Mouse (Mus musculus) limb, embryonic 12.5 days (tissue): ENCODE results near the gene Ptprs. TPM values are rescaled to one million over a fixed set of nuclear protein-coding genes. Genes with fewer than 3 reads are reported as not detected.
A peak's percentile ranks its signal among the peaks of the same experiment; 100 is the strongest.

Source experiments
- ATAC-seq: fragments of 200-750 bp; cut with Nextera tagmentation; 2 replicates; pipeline ENCODE4 v1.8.0; 2017; ENCODE audit warnings: low read depth, moderate TSS enrichment; ENCODE audit not compliant: insufficient number of reproducible peaks, insufficient read depth, low FRiP score, low TSS enrichment
- H3K27ac ChIP-seq: fragments of 300-500 bp; sonication (generic); 2 replicates; pipeline ENCODE4 v1.5.1; 2016; ENCODE audit warnings: mild to moderate bottlenecking, moderate library complexity
- H3K27me3 ChIP-seq: fragments of 300-500 bp; sonication (generic); 2 replicates; pipeline ENCODE4 v1.6.1; 2016; ENCODE audit warnings: mild to moderate bottlenecking, moderate library complexity
- H3K36me3 ChIP-seq: fragments of 300-500 bp; sonication (generic); 2 replicates; pipeline ENCODE4 v1.6.1; 2016; ENCODE audit warnings: mild to moderate bottlenecking, moderate library complexity
- H3K4me1 ChIP-seq: fragments of 300-500 bp; sonication (generic); replicated peaks from 2 replicates; pipeline ENCODE4 v1.6.1; 2016
- H3K4me2 ChIP-seq: fragments of 300-500 bp; sonication (generic); 2 replicates; pipeline ENCODE4 v1.6.1; 2016; ENCODE audit warnings: mild to moderate bottlenecking, moderate library complexity
- H3K4me3 ChIP-seq: fragments of 300-500 bp; sonication (generic); replicated peaks from 2 replicates; pipeline ENCODE4 v1.5.1; 2016; ENCODE audit warnings: mild to moderate bottlenecking
- H3K9ac ChIP-seq: fragments of 300-500 bp; sonication (generic); replicated peaks from 2 replicates; pipeline ENCODE4 v1.6.1; 2016; ENCODE audit warnings: mild to moderate bottlenecking, moderate library complexity
- H3K9me3 ChIP-seq: fragments of 300-500 bp; sonication (generic); 2 replicates; pipeline ENCODE4 v1.6.1; 2016; ENCODE audit warnings: mild to moderate bottlenecking, moderate library complexity
- WGBS: fragments of 180-500 bp; shearing (Covaris S2); methylation state at CpG from one replicate; pipeline ENCODE4 v1.1.7; 2016; 5-methylcytosine and 5-hydroxymethylcytosine counted together
- polyA plus RNA-seq: library from polyadenylated mRNA; unstranded; fragments of >200 nt; fragmentation: Nextera tagmentation; extraction: Ambion mirVana; gene quantifications from 2 replicates; pipeline ENCODE4 v1.2.1, GENCODE M21; 2016

The Ptprs gene
- polyA plus RNA-seq, 1 experiment from 2014 or later: 113 TPM

DNA sequence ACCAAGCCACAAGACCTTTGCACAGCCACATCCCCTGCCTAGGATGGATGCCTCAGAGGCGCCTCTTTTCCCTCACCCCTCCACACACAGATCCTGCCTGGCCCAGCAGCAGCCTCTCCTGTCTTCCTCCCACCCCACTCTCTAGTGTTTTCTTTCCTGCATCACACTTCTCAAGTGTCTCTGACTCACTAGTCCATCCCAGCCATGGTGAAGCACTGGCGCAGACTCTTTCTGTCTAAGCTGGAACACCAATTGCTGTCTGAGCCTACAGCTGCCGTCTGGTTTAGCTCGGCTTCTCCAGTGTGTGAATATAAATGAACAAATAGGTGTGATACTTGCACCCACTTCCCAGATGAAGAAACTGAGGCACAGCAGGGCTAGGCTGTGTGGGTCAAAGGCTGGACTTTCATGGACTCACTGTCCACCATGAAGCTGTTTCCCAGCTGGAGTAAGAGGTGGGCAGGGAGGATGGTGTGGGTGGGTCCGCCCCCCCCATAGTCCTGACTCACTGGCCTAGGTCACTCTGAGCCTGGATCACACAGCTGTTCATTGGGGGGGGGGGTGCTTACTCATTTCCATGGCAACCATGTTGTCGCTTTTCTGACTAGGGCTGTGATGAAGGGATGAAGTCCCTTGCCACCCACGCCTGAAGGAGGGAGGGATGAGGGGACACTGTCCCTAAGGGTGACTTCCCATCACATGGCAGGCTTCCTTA lies 14.3 kb upstream of the Ptprs start:
- Histone ChIP-seq H3K9ac (no peak overlapping the region), H3K4me1 (peaks cover 12% of the 10 kb centered on the region), H3K4me2 (no peak overlapping the region), H3K36me3 (no peaks in the 10 kb centered on the region), H3K9me3 (peaks cover 51% of the 10 kb centered on the region), H3K27me3 (no peaks in the 10 kb centered on the region), H3K4me3 (no peak overlapping the region), H3K27ac (no peak overlapping the region)
- no peak for ATAC-seq
- WGBS: 88% methylated on average over 7 of the region's 7 CpGs

DNA sequence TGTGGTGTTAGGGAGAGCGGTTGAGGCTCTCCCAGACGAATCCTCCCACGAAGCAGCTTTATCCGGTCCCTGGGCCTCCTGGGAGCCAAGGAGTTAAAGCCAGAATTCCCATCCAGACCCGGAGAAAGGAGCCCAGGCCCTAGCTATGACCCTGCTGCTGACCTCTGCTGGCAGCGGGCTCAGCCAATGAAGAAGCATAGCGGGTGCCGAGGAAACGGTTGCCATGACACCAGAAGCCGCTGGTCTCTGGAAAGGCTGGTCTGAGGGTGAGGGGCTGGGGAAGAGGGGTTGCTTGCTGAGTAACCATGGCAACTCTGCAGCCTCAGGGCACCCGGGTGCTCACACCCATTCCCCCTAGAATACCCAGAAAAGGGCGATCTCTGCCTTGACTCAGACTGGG lies 11.7 kb upstream of the Ptprs start:
- H3K36me3 ChIP-seq: no peaks in the 10 kb centered on the region
- H3K4me2 ChIP-seq: peak overlapping the region; percentile 33
- 8% methylated on average over 12 of the region's 12 CpGs for WGBS
- peaks cover 12% of the 10 kb centered on the region for H3K4me1 ChIP-seq
- H3K4me3 ChIP-seq: no peak overlapping the region
- H3K27me3 ChIP-seq: no peaks in the 10 kb centered on the region
- peaks cover 27% of the 10 kb centered on the region for H3K9me3 ChIP-seq
- ATAC-seq: 0 out of 2 replicates have a peak, but pooled peaks have one; percentile 12
- no peak overlapping the region for H3K27ac ChIP-seq
- no peak overlapping the region for H3K9ac ChIP-seq

DNA sequence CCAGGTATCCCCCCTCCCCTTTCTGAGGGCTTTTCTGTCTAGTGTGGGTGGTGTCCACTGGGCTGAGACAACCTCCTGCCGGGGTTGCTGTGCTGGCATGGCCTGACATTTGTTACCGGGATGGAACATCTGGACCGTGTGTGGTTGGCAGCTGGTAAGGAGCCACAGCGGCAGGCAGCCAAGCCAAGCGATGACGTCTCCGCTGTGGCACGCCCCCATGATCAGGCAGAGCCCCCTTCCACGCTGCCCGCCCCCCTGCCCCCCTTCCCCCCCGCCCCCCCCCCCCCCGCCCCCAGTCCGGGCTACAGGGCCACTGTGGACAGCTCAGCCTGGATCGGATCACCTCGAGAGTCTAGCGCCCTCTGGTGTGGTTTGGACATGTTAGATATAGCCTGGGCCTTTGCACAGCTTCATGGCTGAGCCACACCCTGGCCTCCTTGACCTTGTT lies 11.2 kb upstream of the Ptprs start:
- H3K36me3 ChIP-seq: no peaks in the 10 kb centered on the region
- WGBS: 7% methylated on average over 11 of the region's 16 CpGs
- H3K27me3 ChIP-seq: no peaks in the 10 kb centered on the region
- H3K4me1 ChIP-seq: peaks cover 12% of the 10 kb centered on the region
- no peak overlapping the region for H3K4me3 ChIP-seq
- peak; percentile 69 for ATAC-seq
- H3K27ac ChIP-seq: no peak overlapping the region
- H3K9ac ChIP-seq: no peak overlapping the region
- peak overlapping the region; percentile 33 for H3K4me2 ChIP-seq
- peaks cover 21% of the 10 kb centered on the region for H3K9me3 ChIP-seq

DNA sequence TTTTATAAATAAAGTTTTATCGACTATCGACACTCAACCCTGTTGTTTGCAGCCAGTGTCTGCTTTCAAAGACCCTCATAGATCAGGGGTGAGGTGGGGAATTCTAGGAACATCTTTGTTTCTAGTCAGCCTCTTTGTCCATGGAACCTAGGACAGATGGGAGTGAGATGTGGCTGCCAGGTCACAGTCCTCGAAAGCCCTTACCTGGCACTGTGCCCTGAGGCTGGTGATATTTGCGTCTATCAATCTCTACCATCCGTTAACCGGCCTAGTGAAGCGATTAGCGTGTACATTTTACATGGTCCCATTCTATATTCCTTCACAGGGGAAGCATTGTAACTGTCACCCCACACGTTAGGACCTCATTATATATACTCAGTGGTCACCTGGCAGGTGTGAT lies 9.6 kb upstream of the Ptprs start:
- no peak for ATAC-seq

DNA sequence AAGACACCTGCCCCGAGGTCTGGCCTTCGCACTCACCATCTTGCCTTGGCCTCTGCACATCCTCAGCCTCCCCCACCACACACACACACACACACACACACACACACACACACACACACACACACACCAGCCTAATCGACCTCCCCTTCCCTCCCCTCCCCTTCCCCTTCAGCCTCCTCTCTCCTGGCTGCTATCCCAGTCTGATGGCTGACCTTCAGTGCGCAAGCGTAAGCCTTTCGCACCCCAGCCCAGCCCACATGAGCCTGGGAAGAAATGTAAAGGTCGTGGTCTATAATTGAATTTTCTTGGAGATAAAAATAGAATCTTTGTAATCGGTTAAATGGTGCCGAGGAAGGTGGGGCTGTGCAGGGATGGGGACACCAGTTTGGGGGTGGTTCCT lies 8.8 kb upstream of the Ptprs start:
- WGBS: 74% methylated on average over 9 of the region's 9 CpGs
- ATAC-seq: no peak
- H3K4me3 ChIP-seq: no peak overlapping the region
- H3K4me2 ChIP-seq: no peak overlapping the region
- H3K27ac ChIP-seq: no peak overlapping the region
- H3K36me3 ChIP-seq: no peaks in the 10 kb centered on the region
- H3K4me1 ChIP-seq: peaks cover 12% of the 10 kb centered on the region
- peaks cover 3% of the 10 kb centered on the region; the same call in 1 of the 2 replicates for H3K27me3 ChIP-seq
- H3K9me3 ChIP-seq: no peaks in the 10 kb centered on the region
- H3K9ac ChIP-seq: no peak overlapping the region

More for the DNA sequence above, 9.6 kb upstream of the Ptprs start:
- Histone ChIP-seq H3K4me3 (no peak overlapping the region), H3K4me1 (peaks cover 12% of the 10 kb centered on the region), H3K36me3 (no peaks in the 10 kb centered on the region), H3K27ac (no peak overlapping the region), H3K9me3 (peaks cover 8% of the 10 kb centered on the region; the same call in 1 of the 2 replicates), H3K9ac (no peak overlapping the region), H3K27me3 (peaks cover 3% of the 10 kb centered on the region; the same call in 1 of the 2 replicates), H3K4me2 (no peak overlapping the region)
- 93% methylated on average over 9 of the region's 9 CpGs for WGBS

DNA sequence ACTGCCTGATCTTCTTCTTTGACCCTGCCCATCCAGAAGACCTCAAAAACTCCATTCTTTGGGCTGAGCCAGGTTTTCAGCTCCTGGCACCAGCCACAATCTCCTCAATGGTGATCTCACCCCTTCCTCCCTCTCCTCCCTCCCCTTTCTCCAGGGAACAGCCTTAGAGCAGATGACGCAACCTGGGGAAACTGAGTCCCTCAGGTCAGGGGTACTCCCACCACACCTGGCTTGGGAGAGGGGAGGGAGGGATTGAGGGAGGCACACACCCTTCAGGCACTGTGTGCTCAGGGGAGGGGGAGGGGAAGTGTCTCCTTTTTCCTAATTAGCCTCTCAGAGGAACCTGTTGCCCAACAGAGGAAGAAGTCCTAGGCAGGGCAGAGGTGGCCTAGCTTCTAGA lies 6.4 kb upstream of the Ptprs start:
- H3K4me2 ChIP-seq: no peak overlapping the region
- 90% methylated on average over 1 of the region's 1 CpGs for WGBS
- no peak overlapping the region for H3K9ac ChIP-seq
- H3K36me3 ChIP-seq: no peaks in the 10 kb centered on the region
- peaks cover 11% of the 10 kb centered on the region for H3K27me3 ChIP-seq
- ATAC-seq: no peak
- no peak overlapping the region for H3K4me3 ChIP-seq
- peaks cover 6% of the 10 kb centered on the region; the same call in 1 of the 2 replicates for H3K4me1 ChIP-seq
- no peak overlapping the region for H3K27ac ChIP-seq
- H3K9me3 ChIP-seq: no peaks in the 10 kb centered on the region

DNA sequence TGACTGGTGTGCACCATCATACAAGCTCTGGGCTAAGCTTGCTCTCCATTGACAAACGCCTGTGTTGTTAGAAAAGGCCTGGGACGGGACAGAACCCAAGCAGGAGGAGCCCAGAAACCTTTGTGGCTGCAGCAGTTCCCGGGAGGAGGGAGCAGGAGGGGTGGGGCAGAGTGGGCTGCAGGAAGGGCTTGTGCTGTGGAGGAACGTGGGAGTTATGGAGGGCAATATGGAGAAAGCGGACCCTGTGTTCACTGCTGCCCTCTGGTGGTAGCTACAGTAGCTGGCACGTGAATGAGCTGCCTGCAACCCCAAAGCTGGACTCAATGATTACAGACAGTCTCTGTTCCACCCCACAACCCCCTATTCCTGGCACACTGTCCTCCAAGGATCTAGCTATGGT lies 3.1 kb upstream of the Ptprs start:
- ATAC-seq: no peak
- peaks cover 13% of the 10 kb centered on the region for H3K4me1 ChIP-seq
- no peak overlapping the region for H3K4me3 ChIP-seq
- H3K4me2 ChIP-seq: no peak overlapping the region; the same call in 1 of the 2 replicates
- peaks cover 31% of the 10 kb centered on the region for H3K27me3 ChIP-seq
- no peaks in the 10 kb centered on the region for H3K9me3 ChIP-seq
- H3K9ac ChIP-seq: no peak overlapping the region
- WGBS: 15% methylated on average over 6 of the region's 6 CpGs
- no peaks in the 10 kb centered on the region for H3K36me3 ChIP-seq
- no peak overlapping the region for H3K27ac ChIP-seq

DNA sequence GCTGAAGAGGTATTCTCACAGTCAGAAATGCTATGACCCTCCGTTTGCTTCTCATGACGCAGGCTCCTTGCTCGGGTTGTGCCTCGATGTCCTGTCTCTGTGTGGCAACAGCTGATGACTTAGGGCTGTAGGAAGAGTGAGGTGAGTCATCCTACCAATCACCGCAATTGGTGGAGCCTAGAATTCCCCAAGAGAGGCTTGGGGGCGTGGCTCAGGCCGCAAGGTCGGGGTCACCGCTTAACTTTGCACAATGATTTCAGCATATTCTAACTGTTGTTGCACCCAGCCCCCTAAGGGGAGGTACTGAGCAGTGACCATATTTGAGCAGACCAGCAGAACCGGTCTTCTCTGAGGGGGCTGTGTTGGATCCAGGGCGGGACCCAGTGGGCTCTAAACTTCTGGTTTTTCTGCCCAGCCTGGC lies 1.9 kb upstream of the Ptprs start:
- ATAC-seq: no peak
- H3K4me2 ChIP-seq: no peak overlapping the region
- WGBS: 64% methylated on average over 11 of the region's 11 CpGs
- H3K9me3 ChIP-seq: no peaks in the 10 kb centered on the region
- H3K27ac ChIP-seq: no peak overlapping the region
- peaks cover 42% of the 10 kb centered on the region for H3K27me3 ChIP-seq
- H3K4me1 ChIP-seq: peaks cover 24% of the 10 kb centered on the region
- H3K9ac ChIP-seq: no peak overlapping the region
- no peak overlapping the region for H3K4me3 ChIP-seq
- H3K36me3 ChIP-seq: no peaks in the 10 kb centered on the region

DNA sequence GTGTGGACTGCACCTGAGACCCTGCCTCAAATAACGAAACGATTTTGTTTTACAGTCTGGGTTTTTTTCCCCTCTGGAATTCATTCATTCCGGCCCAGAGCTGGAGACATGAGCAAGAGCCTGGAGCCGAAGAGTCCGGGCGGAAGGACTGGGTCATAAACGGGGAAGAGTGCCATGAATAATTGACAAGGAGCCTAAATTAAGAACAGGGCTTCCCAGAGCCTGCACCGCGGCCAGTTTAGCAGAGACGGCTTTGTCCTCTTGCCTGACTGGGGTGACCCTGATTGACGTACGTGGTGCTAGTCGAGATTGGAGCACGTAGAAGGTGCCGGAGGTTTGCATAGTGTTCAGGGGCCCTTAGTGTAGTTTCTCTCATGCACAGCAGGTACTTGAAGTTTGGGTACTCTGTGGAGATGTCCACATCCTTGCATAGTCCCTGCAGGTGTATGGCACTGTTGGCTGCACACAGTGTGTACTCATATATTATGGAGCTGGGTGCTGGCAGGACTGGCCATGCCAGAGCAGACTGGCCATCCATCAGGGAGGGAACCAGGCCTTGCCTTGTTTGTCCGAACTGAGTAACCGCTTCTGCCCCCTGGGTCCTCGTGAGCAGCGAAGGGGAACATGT lies 1.0 kb upstream of the Ptprs start:
- H3K4me3 ChIP-seq: no peak overlapping the region
- no peak overlapping the region for H3K9ac ChIP-seq
- no peaks in the 10 kb centered on the region for H3K36me3 ChIP-seq
- peaks cover 33% of the 10 kb centered on the region for H3K4me1 ChIP-seq
- peaks cover 51% of the 10 kb centered on the region for H3K27me3 ChIP-seq
- 78% methylated on average over 19 of the region's 19 CpGs for WGBS
- no peaks in the 10 kb centered on the region for H3K9me3 ChIP-seq
- H3K4me2 ChIP-seq: no peak overlapping the region
- no peak for ATAC-seq
- no peak overlapping the region for H3K27ac ChIP-seq

DNA sequence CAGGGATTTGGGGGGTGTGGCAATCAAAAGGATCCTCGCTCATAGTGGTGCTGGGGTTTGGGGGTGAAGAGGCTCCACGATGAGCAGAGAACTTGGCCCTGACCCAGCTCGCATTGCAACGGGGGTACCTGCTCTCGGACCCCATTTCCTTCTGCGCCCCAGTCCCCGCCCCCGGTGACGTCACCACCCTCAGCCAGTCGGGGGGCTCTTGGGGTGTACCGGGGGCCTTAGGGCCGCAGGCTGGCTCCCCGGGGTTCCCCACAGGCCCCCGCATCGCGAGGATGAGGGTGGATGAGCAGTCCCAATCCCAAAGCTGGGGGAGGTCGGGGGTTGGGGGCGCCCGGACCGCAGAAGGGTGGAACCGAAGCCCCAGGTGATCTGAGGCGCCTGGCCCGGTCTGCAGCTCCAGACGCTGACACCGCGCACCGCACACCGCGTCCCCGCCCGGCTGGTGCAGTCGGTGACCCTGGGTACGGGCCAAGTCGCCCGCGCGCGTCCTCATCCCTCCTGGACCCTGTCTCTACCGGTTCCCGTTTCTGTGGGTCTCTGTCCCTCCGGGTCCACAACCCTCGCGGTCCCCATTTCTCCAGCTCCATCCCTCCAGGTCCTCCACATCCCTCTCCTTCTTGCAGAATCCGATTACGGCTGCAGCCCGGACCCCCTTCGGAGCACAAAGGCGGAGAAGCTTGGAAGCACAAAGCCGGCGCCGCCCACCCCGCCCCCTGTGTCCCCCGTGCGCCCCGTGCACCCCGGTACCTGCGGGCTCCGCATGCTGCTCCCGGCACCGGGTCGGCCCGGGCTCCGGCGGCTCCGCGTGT lies 490 bp downstream of the Ptprs start:
- no peaks in the 10 kb centered on the region for H3K36me3 ChIP-seq
- peak overlapping the region; percentile 74 for H3K27ac ChIP-seq
- peak overlapping the region; percentile 99 for H3K4me2 ChIP-seq
- H3K4me3 ChIP-seq: peak overlapping the region; percentile 84
- H3K9me3 ChIP-seq: no peaks in the 10 kb centered on the region
- WGBS: under 1% methylated on average over 66 of the region's 66 CpGs
- ATAC-seq: peak; percentile 41
- H3K9ac ChIP-seq: peak overlapping the region; percentile 86
- peaks cover 64% of the 10 kb centered on the region for H3K27me3 ChIP-seq
- peaks cover 43% of the 10 kb centered on the region for H3K4me1 ChIP-seq
